Mouse (Mus musculus) intestine, embryonic 15.5 days (tissue): ENCODE measurements around the gene Chst15. TPM values are rescaled to one million over a fixed set of nuclear protein-coding genes. Genes with fewer than 3 reads are reported as not detected.

Experiments used
- ATAC-seq: fragments of 200-750 bp; cut with Nextera tagmentation; 2 replicates; pipeline ENCODE4 v1.8.0; 2017; ENCODE audit warnings: moderate TSS enrichment, moderate library complexity
- H3K27ac ChIP-seq: fragments of 300-500 bp; sonication (generic); 2 replicates; pipeline ENCODE4 v1.5.1; 2015; ENCODE audit warnings: mild to moderate bottlenecking, inconsistent platforms
- H3K27me3 ChIP-seq: fragments of 300-500 bp; sonication (generic); replicated peaks from 2 replicates; pipeline ENCODE4 v1.6.1; 2015; ENCODE audit warnings: inconsistent platforms
- H3K36me3 ChIP-seq: fragments of 300-500 bp; sonication (generic); 2 replicates; pipeline ENCODE4 v1.6.1; 2015; ENCODE audit warnings: inconsistent platforms
- H3K4me1 ChIP-seq: fragments of 300-500 bp; sonication (generic); replicated peaks from 2 replicates; pipeline ENCODE4 v1.6.1; 2015; ENCODE audit warnings: inconsistent platforms
- H3K4me2 ChIP-seq: fragments of 300-500 bp; sonication (generic); replicated peaks from 2 replicates; pipeline ENCODE4 v1.6.1; 2015; ENCODE audit warnings: mild to moderate bottlenecking, inconsistent platforms
- H3K4me3 ChIP-seq: fragments of 300-500 bp; sonication (generic); replicated peaks from 2 replicates; pipeline ENCODE4 v1.5.1; 2015; ENCODE audit warnings: inconsistent platforms
- H3K9ac ChIP-seq: fragments of 300-500 bp; sonication (generic); 2 replicates; pipeline ENCODE4 v1.6.1; 2015; ENCODE audit warnings: inconsistent platforms
- H3K9me3 ChIP-seq: fragments of 300-500 bp; sonication (generic); 2 replicates; pipeline ENCODE4 v1.6.1; 2016; ENCODE audit warnings: inconsistent platforms
- WGBS: fragments of 180-500 bp; shearing (Covaris S2); methylation state at CpG from one replicate; pipeline ENCODE4 v1.1.7; 2015; 5-methylcytosine and 5-hydroxymethylcytosine counted together
- polyA plus RNA-seq: library from polyadenylated mRNA; unstranded; fragments of >200 nt; fragmentation: Nextera tagmentation; extraction: Ambion mirVana; gene quantifications from 2 replicates; pipeline ENCODE4 v1.2.1, GENCODE M21; 2015

Chst15 gene
- polyA plus RNA-seq, 1 experiment from 2014 or later: 23.1 TPM

DNA sequence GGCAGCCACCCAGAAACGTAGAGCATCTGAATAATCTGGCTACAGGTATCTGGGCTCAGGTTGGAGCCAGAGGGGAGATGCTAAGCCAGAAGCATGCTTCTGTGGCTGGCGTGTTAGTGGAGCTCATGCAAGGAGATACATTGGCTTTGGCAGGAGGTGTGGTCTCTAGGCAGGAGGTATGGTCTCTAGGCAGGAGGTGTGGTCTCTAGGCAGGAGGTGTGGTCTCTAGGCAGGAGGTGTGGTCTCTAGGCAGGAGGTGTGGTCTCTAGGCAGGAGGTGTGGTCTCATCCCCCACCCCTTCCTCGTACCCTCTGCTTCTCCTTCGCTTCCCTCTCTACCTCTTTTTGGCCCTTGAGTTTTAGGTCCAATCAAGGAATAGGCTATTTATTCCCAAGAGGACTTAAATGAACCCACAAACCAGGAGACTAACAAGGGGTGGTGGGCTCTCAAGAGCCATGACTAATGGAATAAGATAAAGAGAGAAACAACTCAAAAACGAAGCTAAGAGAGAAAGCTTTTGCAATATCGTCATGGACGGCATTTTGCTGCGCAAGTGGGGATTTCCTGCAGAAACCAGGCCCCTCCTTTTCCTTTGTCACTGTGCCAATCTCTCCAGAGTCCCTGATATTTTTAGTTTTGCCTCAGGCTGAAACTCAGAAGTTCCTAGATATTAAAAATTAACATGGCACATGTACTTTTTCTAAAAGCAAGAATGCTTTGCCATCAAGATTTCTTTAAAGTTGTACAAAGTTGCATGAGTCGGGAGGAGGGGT is 30.4 kb upstream of the Chst15 start:
- Histone ChIP-seq H3K36me3 (no peaks in the 10 kb centered on the region), H3K27me3 (no peaks in the 10 kb centered on the region), H3K27ac (no peak overlapping the region), H3K4me3 (no peak overlapping the region), H3K9ac (no peak overlapping the region), H3K4me1 (0 out of 2 replicates have a peak, but pooled peaks cover 8% of the 10 kb centered on the region), H3K4me2 (no peak overlapping the region), H3K9me3 (no peaks in the 10 kb centered on the region)
- no peak for ATAC-seq
- WGBS: 76% methylated on average over 9 of the region's 9 CpGs

DNA sequence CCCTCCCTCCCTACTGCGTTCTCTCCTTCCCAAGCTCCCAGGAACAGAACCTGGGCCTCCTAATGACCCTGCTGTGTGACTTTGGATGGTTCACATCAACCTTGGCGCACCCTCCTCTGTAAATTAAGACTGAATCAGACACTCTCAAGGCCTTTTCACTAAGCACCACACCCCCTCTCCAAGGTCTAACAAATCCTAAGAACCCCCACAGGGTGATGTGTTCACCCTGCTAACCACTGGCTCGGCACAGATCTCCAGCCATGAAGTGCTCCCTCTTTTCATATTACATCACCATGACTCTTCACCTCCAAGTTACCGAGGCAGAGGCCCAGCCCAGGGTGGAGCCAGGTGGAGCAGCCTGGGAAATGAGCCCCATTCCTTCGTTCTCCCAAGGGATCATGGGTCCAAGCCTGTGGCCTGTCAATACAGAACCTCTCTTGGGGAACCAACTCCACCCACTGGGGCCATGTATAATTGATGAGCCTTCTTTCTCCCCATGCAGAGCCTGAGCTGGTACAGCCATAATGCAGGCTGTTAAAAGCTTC is 28.6 kb upstream of the Chst15 start:
- H3K4me2 ChIP-seq: no peak overlapping the region
- H3K4me3 ChIP-seq: no peak overlapping the region
- no peaks in the 10 kb centered on the region for H3K9me3 ChIP-seq
- ATAC-seq: peak; percentile 80
- H3K27ac ChIP-seq: no peak overlapping the region
- H3K27me3 ChIP-seq: no peaks in the 10 kb centered on the region
- no peak overlapping the region for H3K9ac ChIP-seq
- H3K36me3 ChIP-seq: no peaks in the 10 kb centered on the region
- H3K4me1 ChIP-seq: 0 out of 2 replicates have a peak, but pooled peaks cover 8% of the 10 kb centered on the region
- 72% methylated on average over 5 of the region's 5 CpGs for WGBS

DNA sequence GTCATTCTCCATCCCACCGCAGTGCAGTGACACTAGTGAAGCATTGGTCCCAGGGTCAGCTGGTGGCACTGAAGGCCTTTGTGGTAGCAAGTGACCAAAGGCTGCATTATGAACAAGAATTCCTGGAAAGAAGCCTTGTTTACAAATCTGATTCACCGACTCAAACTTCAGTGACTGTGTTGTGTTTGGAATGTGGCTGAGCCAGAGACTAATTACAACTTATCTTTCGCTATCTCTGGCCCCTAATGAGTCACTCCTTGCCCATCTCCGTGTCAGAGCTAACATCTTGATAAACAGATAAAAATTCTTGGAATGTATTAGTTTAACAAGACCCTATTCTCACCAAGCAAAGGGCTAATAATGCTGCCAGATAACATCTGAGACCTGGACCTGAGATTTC is 27.6 kb upstream of the Chst15 start:
- Histone ChIP-seq H3K9me3 (no peaks in the 10 kb centered on the region), H3K27ac (no peak overlapping the region; the same call in 1 of the 2 replicates), H3K9ac (no peak overlapping the region), H3K4me3 (no peak overlapping the region), H3K4me1 (0 out of 2 replicates have a peak, but pooled peaks cover 8% of the 10 kb centered on the region), H3K27me3 (no peaks in the 10 kb centered on the region), H3K4me2 (no peak overlapping the region), H3K36me3 (no peaks in the 10 kb centered on the region)
- no peak for ATAC-seq
- 36% methylated on average over 4 of the region's 4 CpGs for WGBS

- H3K36me3 ChIP-seq: no peaks in the 10 kb centered on the region
- H3K4me1 ChIP-seq: peaks cover 8% of the 10 kb centered on the region; the same call in 1 of the 2 replicates
- 92% methylated on average over 2 of the region's 2 CpGs for WGBS
- no peaks in the 10 kb centered on the region for H3K27me3 ChIP-seq
- H3K4me3 ChIP-seq: no peak overlapping the region
- no peak overlapping the region for H3K9ac ChIP-seq
- H3K4me2 ChIP-seq: no peak overlapping the region
- ATAC-seq: no peak
- H3K9me3 ChIP-seq: no peaks in the 10 kb centered on the region
- no peak overlapping the region for H3K27ac ChIP-seq
These were observed 26.9 kb upstream of the Chst15 start for GRCm38 (mm10) chr7:132343900-132344299.

DNA sequence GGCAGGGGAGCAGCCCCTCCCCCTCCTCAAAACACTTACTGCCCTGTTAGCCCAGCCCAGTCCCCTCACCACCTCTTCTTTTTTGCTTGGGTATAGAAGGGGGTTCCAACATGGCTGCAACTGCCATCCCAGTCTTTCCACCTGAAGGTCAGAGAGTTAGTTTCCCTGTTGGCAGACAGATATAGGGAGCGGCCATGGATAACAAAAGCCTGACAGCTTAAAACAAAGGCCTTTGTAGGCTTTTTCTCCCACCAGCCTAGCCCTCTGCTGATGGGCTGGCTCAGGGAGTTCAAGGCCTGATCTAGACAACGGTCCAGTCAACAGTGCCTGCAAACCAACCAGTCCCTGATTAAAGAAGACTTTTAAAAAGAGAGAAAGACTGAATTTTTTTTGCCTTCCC is 26.1 kb upstream of the Chst15 start:
- no peaks in the 10 kb centered on the region for H3K27me3 ChIP-seq
- no peaks in the 10 kb centered on the region for H3K36me3 ChIP-seq
- H3K4me1 ChIP-seq: peaks cover 8% of the 10 kb centered on the region; the same call in 1 of the 2 replicates
- ATAC-seq: no peak
- 89% methylated on average over 2 of the region's 2 CpGs for WGBS
- H3K4me2 ChIP-seq: no peak overlapping the region
- no peak overlapping the region for H3K9ac ChIP-seq
- no peak overlapping the region for H3K4me3 ChIP-seq
- H3K9me3 ChIP-seq: no peaks in the 10 kb centered on the region
- H3K27ac ChIP-seq: no peak overlapping the region

DNA sequence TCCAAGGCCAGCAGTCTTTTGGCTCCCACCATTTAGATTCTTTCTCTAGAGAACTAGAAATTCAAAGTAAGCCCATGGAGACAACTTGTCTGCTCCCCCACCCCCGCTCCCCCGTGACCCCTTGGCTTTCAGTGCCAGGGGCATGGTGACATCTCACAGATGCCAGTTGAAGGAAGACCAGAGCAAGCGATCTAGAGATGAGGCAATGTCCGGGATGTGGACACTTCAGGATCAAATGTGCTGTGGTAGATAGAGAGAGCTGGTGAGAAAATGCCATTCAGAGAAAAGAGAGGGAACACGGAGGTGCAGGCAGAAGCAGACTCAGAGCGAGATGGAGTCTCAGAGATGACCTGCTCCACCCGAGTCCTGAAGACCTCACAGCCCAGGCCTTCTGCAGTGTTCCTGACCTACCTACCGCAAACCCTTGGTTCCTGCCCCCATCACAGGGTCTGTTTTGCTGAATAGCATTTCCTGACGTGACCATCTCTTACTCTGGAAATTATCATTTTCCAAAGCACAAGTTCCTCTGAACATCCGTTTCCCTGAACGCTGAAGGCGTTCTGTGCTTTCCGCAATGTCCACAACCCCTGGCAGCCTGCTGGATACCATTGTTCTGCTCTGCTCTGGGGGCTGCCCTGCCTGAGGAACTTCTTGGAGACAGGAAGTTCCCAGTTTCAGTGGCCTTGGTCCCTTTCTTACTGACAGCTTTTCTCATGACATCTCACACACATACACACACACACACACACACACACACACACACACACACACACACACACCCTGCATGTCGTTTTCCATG is 22.2 kb upstream of the Chst15 start:
- 67% methylated on average over 14 of the region's 14 CpGs for WGBS
- no peak for ATAC-seq
- H3K4me1 ChIP-seq: peaks cover 5% of the 10 kb centered on the region; the same call in 1 of the 2 replicates

DNA sequence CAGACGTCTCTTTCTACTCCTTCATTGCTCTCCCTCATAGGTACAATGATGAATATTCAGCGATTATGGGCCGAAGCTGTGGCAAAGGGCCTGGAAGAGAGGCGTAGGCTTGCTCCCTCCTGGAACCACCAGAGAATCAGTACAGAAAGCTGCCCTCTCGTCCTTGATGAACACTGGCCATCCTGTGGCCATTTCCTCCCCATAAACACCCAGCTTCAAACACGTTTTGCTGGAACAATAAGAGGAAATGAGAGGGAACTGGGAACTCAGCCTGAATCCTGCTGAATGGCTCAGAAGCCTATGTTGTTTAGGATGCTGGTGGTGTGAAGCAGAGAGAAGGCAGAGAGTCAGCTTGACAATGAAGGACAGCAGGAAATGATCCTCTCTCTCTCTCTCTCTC is 21.3 kb upstream of the Chst15 start:
- H3K4me2 ChIP-seq: no peak overlapping the region
- no peak overlapping the region for H3K9ac ChIP-seq
- WGBS: 68% methylated on average over 6 of the region's 6 CpGs
- H3K4me1 ChIP-seq: peaks cover 5% of the 10 kb centered on the region; the same call in 1 of the 2 replicates
- no peaks in the 10 kb centered on the region for H3K9me3 ChIP-seq
- no peak for ATAC-seq
- no peak overlapping the region for H3K4me3 ChIP-seq
- no peaks in the 10 kb centered on the region for H3K36me3 ChIP-seq
- H3K27ac ChIP-seq: 0 out of 2 replicates have a peak overlapping the region, but pooled peaks have one; percentile 2
- no peaks in the 10 kb centered on the region for H3K27me3 ChIP-seq

More for the DNA sequence above, 22.2 kb upstream of the Chst15 start:
- no peak overlapping the region for H3K9ac ChIP-seq
- no peak overlapping the region for H3K4me3 ChIP-seq
- H3K4me2 ChIP-seq: no peak overlapping the region
- H3K9me3 ChIP-seq: no peaks in the 10 kb centered on the region
- no peaks in the 10 kb centered on the region for H3K36me3 ChIP-seq
- no peaks in the 10 kb centered on the region for H3K27me3 ChIP-seq
- H3K27ac ChIP-seq: peak overlapping the region; percentile 60; the same call in 1 of the 2 replicates

GRCm38 (mm10) chr7:132337268-132337917 is 20.4 kb upstream of the Chst15 start:
- no peaks in the 10 kb centered on the region for H3K36me3 ChIP-seq
- WGBS: 81% methylated on average over 11 of the region's 11 CpGs
- no peak overlapping the region for H3K9ac ChIP-seq
- no peaks in the 10 kb centered on the region for H3K9me3 ChIP-seq
- no peaks in the 10 kb centered on the region for H3K27me3 ChIP-seq
- peaks cover 5% of the 10 kb centered on the region; the same call in 1 of the 2 replicates for H3K4me1 ChIP-seq
- no peak for ATAC-seq
- H3K27ac ChIP-seq: 0 out of 2 replicates have a peak overlapping the region, but pooled peaks have one; percentile 2
- H3K4me3 ChIP-seq: no peak overlapping the region
- no peak overlapping the region for H3K4me2 ChIP-seq

DNA sequence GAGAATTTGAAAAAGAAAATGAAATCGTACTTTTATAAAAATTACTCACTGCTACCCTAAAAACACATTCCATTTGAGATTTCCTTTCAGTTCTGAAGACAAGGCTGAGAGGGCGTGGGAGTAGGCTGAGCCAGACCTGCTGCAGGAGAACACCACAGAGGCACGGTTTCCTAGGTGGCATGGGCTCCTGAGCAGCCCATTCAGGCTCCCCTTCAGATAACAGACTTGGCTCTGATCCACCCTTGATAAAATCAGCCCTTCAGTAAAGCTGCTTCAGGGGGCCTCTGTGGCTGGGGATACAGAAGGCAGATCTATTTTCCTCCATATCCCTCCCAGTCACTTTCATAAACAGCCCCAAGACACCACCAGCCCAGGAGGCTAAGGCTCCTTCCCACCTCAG is 19.8 kb upstream of the Chst15 start:
- H3K9me3 ChIP-seq: no peaks in the 10 kb centered on the region
- peaks cover 5% of the 10 kb centered on the region for H3K4me1 ChIP-seq
- no peaks in the 10 kb centered on the region for H3K36me3 ChIP-seq
- no peak overlapping the region for H3K9ac ChIP-seq
- no peaks in the 10 kb centered on the region for H3K27me3 ChIP-seq
- 53% methylated on average over 3 of the region's 3 CpGs for WGBS
- H3K4me3 ChIP-seq: no peak overlapping the region
- H3K4me2 ChIP-seq: no peak overlapping the region
- no peak for ATAC-seq
- H3K27ac ChIP-seq: no peak overlapping the region

- Histone ChIP-seq H3K36me3 (no peaks in the 10 kb centered on the region), H3K9ac (no peak overlapping the region), H3K9me3 (no peaks in the 10 kb centered on the region), H3K4me1 (peaks cover 9% of the 10 kb centered on the region), H3K27ac (no peak overlapping the region), H3K4me3 (no peak overlapping the region), H3K27me3 (no peaks in the 10 kb centered on the region), H3K4me2 (no peak overlapping the region)
- no peak for ATAC-seq
- 92% methylated on average over 4 of the region's 4 CpGs for WGBS
These were observed 18.3 kb upstream of the Chst15 start for GRCm38 (mm10) chr7:132335367-132335766.

DNA sequence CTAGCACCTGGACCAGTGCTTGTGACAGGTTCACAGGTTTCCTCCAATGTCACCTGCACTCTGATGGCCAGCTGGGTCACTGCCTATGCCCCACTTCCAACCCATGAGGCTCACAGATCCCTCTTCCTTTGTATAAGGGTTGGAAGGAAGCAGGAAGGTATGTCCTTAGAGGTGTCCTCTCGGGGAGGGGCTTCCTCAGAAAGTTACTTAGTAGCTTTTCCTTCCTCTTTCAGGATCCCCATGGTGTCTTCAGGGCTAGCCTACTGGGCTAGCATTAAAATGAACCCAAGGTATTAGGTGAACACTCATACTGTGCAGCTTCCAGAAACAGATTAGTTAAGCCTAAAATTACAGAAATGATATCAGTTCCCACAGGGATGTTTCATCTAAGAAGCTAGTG is 16.1 kb upstream of the Chst15 start:
- H3K4me1 ChIP-seq: peaks cover 9% of the 10 kb centered on the region
- no peak overlapping the region for H3K9ac ChIP-seq
- no peak overlapping the region for H3K4me3 ChIP-seq
- H3K27me3 ChIP-seq: no peaks in the 10 kb centered on the region
- no peak for ATAC-seq
- no peak overlapping the region for H3K27ac ChIP-seq
- no peak overlapping the region for H3K4me2 ChIP-seq
- H3K9me3 ChIP-seq: no peaks in the 10 kb centered on the region
- no peaks in the 10 kb centered on the region for H3K36me3 ChIP-seq
- 93% methylated on average over 1 of the region's 1 CpGs for WGBS

- no peak for ATAC-seq
- Histone ChIP-seq H3K4me2 (no peak overlapping the region), H3K36me3 (no peaks in the 10 kb centered on the region), H3K9ac (no peak overlapping the region), H3K4me1 (peaks cover 9% of the 10 kb centered on the region), H3K4me3 (no peak overlapping the region), H3K27ac (no peak overlapping the region), H3K27me3 (no peaks in the 10 kb centered on the region), H3K9me3 (no peaks in the 10 kb centered on the region)
- WGBS: 44% methylated on average over 11 of the region's 11 CpGs
These were observed 15.1 kb upstream of the Chst15 start for GRCm38 (mm10) chr7:132332176-132332575.
